Mouse (Mus musculus) MEL (cell line): ENCODE measurements at regions not wholly inside any gene's neighbourhood (a gene's known extent, or its start where the extent isn't known, plus 50 kb on each side); places are given as distances from the start of the nearest gene placed in this dataset.

Experiments used
- DNase-seq: peaks from one replicate; pipeline ENCODE4 v3.0.0; 2011; ENCODE audit warnings: low read depth, low spot score
- H3K27ac ChIP-seq: 2 replicates; pipeline ENCODE4 v1.5.1; 2012; ENCODE audit warnings: low read depth, mild to moderate bottlenecking, control low read depth, low read length, moderate library complexity; ENCODE audit not compliant: control insufficient read depth
- H3K27me3 ChIP-seq, 2 experiments: fragments of 150-350 bp in 1 of 2; sonication (generic) in 1 of 2; 2 replicates each; pipeline ENCODE4 v1.6.1; 2012; ENCODE audit warnings: low read length in 2 of 2, mild to moderate bottlenecking in 2 of 2, improper control_type of control experiment in 1 of 2, moderate library complexity in 1 of 2; ENCODE audit not compliant: insufficient read depth in 2 of 2, control insufficient read depth in 1 of 2
- H3K36me3 ChIP-seq, 2 experiments: 2 replicates each; pipeline ENCODE4 v1.6.1; 2012 to 2014; ENCODE audit warnings: low read length in 2 of 2, improper control_type of control experiment in 1 of 2, inconsistent platforms in 1 of 2, mild to moderate bottlenecking in 1 of 2; ENCODE audit not compliant: insufficient read depth in 2 of 2, control insufficient read depth in 1 of 2
- H3K4me1 ChIP-seq, 2 experiments: fragments of 150-350 bp in 1 of 2; sonication (generic) in 1 of 2; 2 replicates each; pipeline ENCODE4 v1.6.1; 2012; ENCODE audit warnings: low read length in 2 of 2, improper control_type of control experiment in 1 of 2, mild to moderate bottlenecking in 1 of 2; ENCODE audit not compliant: insufficient read depth in 2 of 2, control insufficient read depth in 1 of 2
- H3K4me3 ChIP-seq, 2 experiments: fragments of 150-350 bp in 1 of 2; sonication (generic) in 1 of 2; 2 replicates each; pipeline ENCODE4 v1.5.1; 2012; ENCODE audit warnings: low read depth in 2 of 2, low read length in 2 of 2, mild to moderate bottlenecking in 2 of 2, moderate library complexity in 2 of 2, control low read depth in 1 of 2, improper control_type of control experiment in 1 of 2; ENCODE audit not compliant: control insufficient read depth in 1 of 2, insufficient read depth in 1 of 2
- H3K79me2 ChIP-seq: 2 replicates; pipeline ENCODE4 v1.6.1; 2012; ENCODE audit warnings: mild to moderate bottlenecking, low read length, moderate library complexity; ENCODE audit not compliant: control insufficient read depth, poor library complexity, insufficient read depth
- H3K9ac ChIP-seq: 2 replicates; pipeline ENCODE4 v1.6.1; 2012; ENCODE audit warnings: low read depth, mild to moderate bottlenecking, control low read depth, low read length, moderate library complexity; ENCODE audit not compliant: control insufficient read depth, poor library complexity, severe bottlenecking
- H3K9me3 ChIP-seq: fragments of 150-350 bp; sonication (generic); replicated peaks from 2 replicates; pipeline ENCODE4 v1.6.1; 2012; ENCODE audit warnings: mild to moderate bottlenecking, low read length, improper control_type of control experiment, moderate library complexity; ENCODE audit not compliant: insufficient read depth
- BHLHE40 ChIP-seq: IDR thresholded peaks from 2 replicates; pipeline ENCODE4 v1.6.1; 2012; ENCODE audit warnings: low read depth, mild to moderate bottlenecking, inconsistent platforms, low read length, improper control_type of control experiment, borderline replicate concordance
- CTCF ChIP-seq, 3 experiments: IDR thresholded peaks in 2 of 3; conservative IDR thresholded peaks in 1 of 3; 2 replicates each; pipeline ENCODE4 v1.5.1; 2011 to 2012; ENCODE audit warnings: low read length in 3 of 3, low read depth in 2 of 3, mild to moderate bottlenecking in 2 of 3, improper control_type of control experiment in 1 of 3, inconsistent platforms in 1 of 3, mixed read lengths in 1 of 3, moderate library complexity in 1 of 3; ENCODE audit not compliant: control insufficient read depth in 1 of 3, insufficient read depth in 1 of 3, poor library complexity in 1 of 3, severe bottlenecking in 1 of 3
- ETS1 ChIP-seq: IDR thresholded peaks from 2 replicates; pipeline ENCODE4 v1.6.1; 2012; ENCODE audit warnings: low read depth, mild to moderate bottlenecking, inconsistent platforms, low read length, improper control_type of control experiment, moderate library complexity
- GABPA ChIP-seq: IDR thresholded peaks from 2 replicates; pipeline ENCODE4 v1.6.1; 2012; ENCODE audit warnings: low read depth, mild to moderate bottlenecking, inconsistent platforms, low read length, improper control_type of control experiment, moderate library complexity
- HCFC1 ChIP-seq: IDR thresholded peaks from 2 replicates; pipeline ENCODE4 v1.6.1; 2012; ENCODE audit warnings: low read depth, mild to moderate bottlenecking, inconsistent platforms, low read length, improper control_type of control experiment, moderate library complexity
- JUND ChIP-seq: IDR thresholded peaks from 2 replicates; pipeline ENCODE4 v1.6.1; 2011; ENCODE audit warnings: low read depth, mild to moderate bottlenecking, improper control_type of control experiment, low read length
- KAT2A ChIP-seq: conservative IDR thresholded peaks from 2 replicates; pipeline ENCODE4 v1.6.1; 2012; ENCODE audit warnings: low read depth, low read length, improper control_type of control experiment, inconsistent platforms
- MAFK ChIP-seq: IDR thresholded peaks from 2 replicates; pipeline ENCODE4 v1.6.1; 2011; ENCODE audit warnings: low read depth, mild to moderate bottlenecking, low read length, improper control_type of control experiment, borderline replicate concordance
- MXI1 ChIP-seq: IDR thresholded peaks from 2 replicates; pipeline ENCODE4 v1.6.1; 2011; ENCODE audit warnings: mild to moderate bottlenecking, low read depth, low read length, improper control_type of control experiment
- MYB ChIP-seq: IDR thresholded peaks from 2 replicates; pipeline ENCODE4 v1.6.1; 2011; ENCODE audit warnings: mild to moderate bottlenecking, low read depth, low read length, improper control_type of control experiment
- MYC ChIP-seq: IDR thresholded peaks from 2 replicates; pipeline ENCODE4 v1.6.1; 2011; ENCODE audit warnings: low read depth, mild to moderate bottlenecking, low read length, improper control_type of control experiment, moderate library complexity
- NELFE ChIP-seq: IDR thresholded peaks from 2 replicates; pipeline ENCODE4 v1.6.1; 2011; ENCODE audit warnings: low read depth, low read length, improper control_type of control experiment
- POLR2A ChIP-seq, 2 experiments: IDR thresholded peaks; 2 replicates each; pipeline ENCODE4 v1.6.1; 2011 to 2012; ENCODE audit warnings: low read length in 2 of 2, mild to moderate bottlenecking in 2 of 2, control low read depth in 1 of 2, improper control_type of control experiment in 1 of 2, low read depth in 1 of 2, moderate library complexity in 1 of 2; ENCODE audit not compliant: control insufficient read depth in 1 of 2, insufficient read depth in 1 of 2, poor library complexity in 1 of 2
- POLR2AphosphoS2 ChIP-seq: IDR thresholded peaks from 2 replicates; pipeline ENCODE4 v1.6.1; 2011; ENCODE audit warnings: low read length, improper control_type of control experiment
- SMC3 ChIP-seq: IDR thresholded peaks from 2 replicates; pipeline ENCODE4 v1.6.1; 2011; ENCODE audit warnings: low read depth, low read length, improper control_type of control experiment
- TAL1 ChIP-seq: IDR thresholded peaks from 2 replicates; pipeline ENCODE4 v1.6.1; 2012; ENCODE audit warnings: mild to moderate bottlenecking, inconsistent platforms, low read length, moderate library complexity, mixed read lengths
- UBTF ChIP-seq: IDR thresholded peaks from 2 replicates; pipeline ENCODE4 v1.6.1; 2012; ENCODE audit warnings: low read depth, mild to moderate bottlenecking, inconsistent platforms, low read length, improper control_type of control experiment, moderate library complexity, borderline replicate concordance; ENCODE audit not compliant: insufficient read depth
- USF1 ChIP-seq: IDR thresholded peaks from 2 replicates; pipeline ENCODE4 v1.6.1; 2014; ENCODE audit warnings: low read depth, mild to moderate bottlenecking, inconsistent platforms, low read length, improper control_type of control experiment, moderate library complexity
- USF2 ChIP-seq, 2 experiments: IDR thresholded peaks; 2 replicates each; pipeline ENCODE4 v1.6.1; 2011 to 2012; ENCODE audit warnings: improper control_type of control experiment in 2 of 2, low read length in 2 of 2, borderline replicate concordance in 1 of 2, inconsistent platforms in 1 of 2, low read depth in 1 of 2, mild to moderate bottlenecking in 1 of 2; ENCODE audit not compliant: insufficient read depth in 1 of 2
- ZKSCAN1 ChIP-seq: IDR thresholded peaks from 2 replicates; pipeline ENCODE4 v1.6.1; 2012; ENCODE audit warnings: low read depth, mild to moderate bottlenecking, inconsistent platforms, low read length, improper control_type of control experiment, moderate library complexity
- ZMIZ1 ChIP-seq: IDR thresholded peaks from 2 replicates; pipeline ENCODE4 v1.6.1; 2012; ENCODE audit warnings: low read depth, mild to moderate bottlenecking, inconsistent platforms, low read length, improper control_type of control experiment, moderate library complexity

- TF ChIP-seq MAFK (no peak), GABPA (no peak), HCFC1 (0 out of 2 replicates have a peak, but pooled peaks have one; percentile 30), KAT2A (no peak), POLR2A (IDR thresholded peaks at IDR 0.05; ENCODE audit: control insufficient read depth in 1 of 2, insufficient read depth in 1 of 2, low read depth in 1 of 2, low read length in 2 of 2, poor library complexity in 1 of 2) (peak; percentile 40 to 60; a peak in 2 of 4 replicates), JUND (no peak), ZMIZ1 (no peak), TAL1 (peak; percentile 78), UBTF (no peak), NELFE (peak; percentile 42; the same call in 1 of the 2 replicates), ZKSCAN1 (no peak), MXI1 (no peak), USF2 (IDR thresholded peaks at IDR 0.05; ENCODE audit: borderline replicate concordance in 1 of 2, insufficient read depth in 1 of 2, low read depth in 1 of 2, low read length in 2 of 2) (no peak), MYC (no peak), SMC3 (peak; percentile 50; the same call in 1 of the 2 replicates), MYB (no peak), CTCF (IDR thresholded peaks at IDR 0.05 in 2 of 3, conservative IDR thresholded peaks at IDR 0.05 in 1 of 3; ENCODE audit: control insufficient read depth in 1 of 3, insufficient read depth in 1 of 3, low read depth in 2 of 3, low read length in 3 of 3, poor library complexity in 1 of 3, severe bottlenecking in 1 of 3) (peak; percentile 21 to 46 (median 40); a peak in 5 of 6 replicates), USF1 (no peak), POLR2AphosphoS2 (no peak), BHLHE40 (no peak), ETS1 (no peak; the same call in 1 of the 2 replicates)
Observed at GRCm38 (mm10) chr7:64057873-64058272, 95.8 kb upstream of the Trpm1 start (continued).

DNA sequence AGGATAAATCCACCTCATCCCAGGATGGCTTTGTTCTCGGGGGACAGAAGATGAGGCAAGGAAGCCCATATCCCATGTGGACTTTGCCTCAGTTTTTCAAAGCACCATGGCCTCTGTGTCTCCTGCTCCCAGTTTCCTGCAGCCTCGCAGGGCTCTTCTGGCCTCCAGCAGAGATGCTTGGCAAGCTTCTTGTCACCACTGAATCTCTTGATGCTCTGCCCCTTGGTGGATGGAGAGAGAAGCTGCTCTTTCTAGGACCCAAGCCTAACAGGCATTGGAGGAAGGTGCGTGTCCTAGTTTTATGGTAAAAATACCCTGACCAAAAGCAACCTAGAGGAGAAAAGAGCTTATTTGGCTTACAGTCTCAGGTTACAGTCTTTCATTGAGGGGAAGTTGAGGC, 97.1 kb upstream of the Trpm1 start:
- TF ChIP-seq HCFC1 (no peak), POLR2A (IDR thresholded peaks at IDR 0.05; ENCODE audit: control insufficient read depth in 1 of 2, insufficient read depth in 1 of 2, low read depth in 1 of 2, low read length in 2 of 2, poor library complexity in 1 of 2) (no peak), SMC3 (0 out of 2 replicates have a peak, but pooled peaks have one; percentile 3)
- TF ChIP-seq, all 39 proteins: peak for 1
- Histone ChIP-seq H3K79me2 (no peaks in the 10 kb centered on the region), H3K27me3 (no peaks in the 10 kb centered on the region), H3K9ac (no peak overlapping the region), H3K36me3 (peaks cover 0 to 4% of the 10 kb centered on the region in 2 experiments; a peak in 1 of 4 replicates), H3K9me3 (no peaks in the 10 kb centered on the region), H3K4me1 (peaks cover under 1 to 12% of the 10 kb centered on the region in 2 experiments; a peak in 3 of 4 replicates), H3K4me3 (no peak overlapping the region), H3K27ac (no peak overlapping the region)
- DNase-seq, result no peak
